Mouse (Mus musculus) embryonic facial prominence, embryonic 10.5 days (tissue): ENCODE results near the gene Gpc6. TPM values are rescaled to one million over a fixed set of nuclear protein-coding genes. Genes with fewer than 3 reads are reported as not detected.
A peak's percentile ranks its signal among the peaks of the same experiment; 100 is the strongest.

Experiments
- DNase-seq: peaks from one replicate; pipeline ENCODE4 v3.0.0-alpha.2; 2017; ENCODE audit warnings: low spot score
- H3K27ac ChIP-seq: fragments of 300-500 bp; sonication (generic); replicated peaks from 2 replicates; pipeline ENCODE4 v1.5.1; 2016; ENCODE audit warnings: mild to moderate bottlenecking
- H3K27me3 ChIP-seq: fragments of 300-500 bp; sonication (generic); replicated peaks from 2 replicates; pipeline ENCODE4 v1.6.1; 2016; ENCODE audit warnings: low read depth, mild to moderate bottlenecking; ENCODE audit not compliant: poor library complexity, severe bottlenecking
- H3K36me3 ChIP-seq: fragments of 300-500 bp; sonication (generic); replicated peaks from 2 replicates; pipeline ENCODE4 v1.6.1; 2016; ENCODE audit warnings: mild to moderate bottlenecking, moderate library complexity
- H3K4me1 ChIP-seq: fragments of 300-500 bp; sonication (generic); 2 replicates; pipeline ENCODE4 v1.6.1; 2016
- H3K4me3 ChIP-seq: fragments of 300-500 bp; sonication (generic); 2 replicates; pipeline ENCODE4 v1.5.1; 2016; ENCODE audit warnings: mild to moderate bottlenecking, moderate library complexity
- H3K9me3 ChIP-seq: fragments of 300-500 bp; sonication (generic); 2 replicates; pipeline ENCODE4 v1.6.1; 2016; ENCODE audit warnings: mild to moderate bottlenecking
- WGBS: fragments of 180-500 bp; shearing (Covaris S2); methylation state at CpG from one replicate; pipeline ENCODE4 v1.1.7; 2016; 5-methylcytosine and 5-hydroxymethylcytosine counted together
- polyA plus RNA-seq: library from polyadenylated mRNA; unstranded; fragments of >200 nt; fragmentation: Nextera tagmentation; extraction: Ambion mirVana; gene quantifications from 2 replicates; pipeline ENCODE4 v1.2.1, GENCODE M21; 2016

The Gpc6 gene
- polyA plus RNA-seq, 1 experiment from 2014 or later, result 41.4 TPM

DNA sequence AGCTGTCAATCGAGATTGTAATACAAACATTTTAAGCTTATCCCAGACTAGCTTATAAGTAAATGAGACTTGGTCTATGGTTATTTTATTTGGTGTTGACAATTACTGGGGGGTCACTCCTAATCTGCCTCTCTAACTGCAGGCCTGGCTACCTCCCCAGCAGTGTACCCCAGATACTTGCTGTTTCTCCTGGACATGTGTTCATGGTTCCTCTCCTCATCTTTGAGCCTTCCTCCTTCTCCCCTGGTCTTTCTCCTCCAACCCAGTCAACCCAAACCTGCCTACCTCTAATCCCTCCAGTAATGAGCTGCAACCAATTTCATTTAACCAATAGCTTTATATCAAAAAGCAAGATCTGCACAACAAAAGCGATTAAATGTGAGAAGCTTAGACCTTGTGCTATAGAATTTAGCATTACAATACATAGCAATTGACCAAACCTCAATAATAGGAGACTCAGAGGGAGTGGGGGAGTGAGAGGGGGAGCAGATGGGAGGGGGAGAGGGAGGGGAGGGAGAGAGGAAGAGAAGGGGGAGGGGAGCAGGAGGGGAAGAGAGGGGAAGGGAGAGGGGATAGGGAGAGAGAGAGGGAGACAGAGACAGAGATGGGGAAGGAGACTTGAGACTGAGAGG, 371.2 kb downstream of the Gpc6 start:
- Histone ChIP-seq H3K27me3 (no peaks in the 10 kb centered on the region), H3K9me3 (peaks cover 4% of the 10 kb centered on the region; the same call in 1 of the 2 replicates), H3K36me3 (no peaks in the 10 kb centered on the region), H3K4me3 (no peak overlapping the region), H3K4me1 (no peaks in the 10 kb centered on the region), H3K27ac (no peak overlapping the region)
- WGBS, result 91% methylated on average over 2 of the region's 2 CpGs
- no peak for DNase-seq

DNA sequence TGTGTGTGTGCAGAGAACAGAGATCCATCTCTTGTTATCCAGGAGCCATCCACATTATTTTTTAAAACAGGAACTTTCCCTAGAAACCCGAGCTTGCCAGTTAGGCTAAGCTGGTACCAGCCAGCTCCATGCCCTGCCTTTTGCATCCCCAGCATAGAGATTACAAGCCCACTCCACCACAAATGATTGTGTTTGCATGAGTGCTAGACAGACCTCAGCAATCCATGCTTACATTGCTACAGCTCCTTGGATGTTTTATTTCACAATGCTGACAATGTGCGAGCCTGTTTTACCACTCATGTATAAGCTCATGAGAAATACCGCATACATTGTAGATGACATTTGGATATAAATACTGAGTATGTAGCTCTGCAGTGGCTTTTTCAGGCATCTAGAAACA, 375.9 kb downstream of the Gpc6 start:
- Histone ChIP-seq H3K9me3 (no peaks in the 10 kb centered on the region), H3K27me3 (no peaks in the 10 kb centered on the region), H3K4me3 (no peak overlapping the region), H3K4me1 (no peaks in the 10 kb centered on the region), H3K27ac (no peak overlapping the region), H3K36me3 (no peaks in the 10 kb centered on the region)
- no peak for DNase-seq
- 91% methylated on average over 3 of the region's 3 CpGs for WGBS

DNA sequence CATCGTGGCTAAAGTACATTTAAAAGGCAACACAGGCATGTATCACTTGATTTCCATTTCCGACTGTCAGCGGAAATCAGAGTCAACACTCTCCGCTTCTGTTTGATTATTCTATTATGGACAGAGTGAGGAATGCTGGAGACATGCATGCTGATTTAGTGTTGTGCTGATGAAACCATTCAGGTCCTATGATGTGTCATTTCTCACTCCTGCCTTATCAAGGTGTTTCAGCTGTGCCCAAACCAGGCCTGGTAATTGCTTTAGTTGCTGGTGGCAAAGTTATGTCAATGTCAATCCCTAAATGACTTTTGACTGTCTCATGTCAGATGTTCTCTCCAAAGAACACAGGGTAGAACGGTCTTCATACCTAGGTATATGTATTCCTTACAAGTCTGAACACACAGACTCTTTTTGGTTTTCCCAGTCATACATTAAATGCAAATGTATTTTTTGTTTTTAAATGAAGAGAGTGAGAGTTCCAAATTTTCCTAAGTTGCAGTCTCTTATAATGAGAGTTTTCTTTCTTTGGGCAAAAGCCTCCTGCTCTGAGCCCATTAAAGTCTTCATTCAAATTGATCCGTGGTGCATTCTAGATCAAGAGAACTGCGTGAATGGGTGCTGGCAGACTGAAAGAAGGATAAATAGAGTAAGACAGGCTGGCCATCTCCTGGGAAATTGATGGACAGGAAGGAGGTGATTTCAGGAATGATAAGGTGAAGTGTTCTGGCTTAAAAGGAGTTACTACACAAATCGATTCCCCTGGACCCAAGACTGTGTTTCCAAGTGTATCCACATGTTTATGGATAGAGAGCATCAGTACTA, 379.0 kb downstream of the Gpc6 start:
- WGBS, result 85% methylated on average over 8 of the region's 8 CpGs
- H3K4me1 ChIP-seq, result no peaks in the 10 kb centered on the region
- no peak overlapping the region for H3K27ac ChIP-seq
- no peaks in the 10 kb centered on the region for H3K36me3 ChIP-seq
- H3K27me3 ChIP-seq, result no peaks in the 10 kb centered on the region
- no peak overlapping the region for H3K4me3 ChIP-seq
- no peak for DNase-seq
- no peaks in the 10 kb centered on the region for H3K9me3 ChIP-seq

DNA sequence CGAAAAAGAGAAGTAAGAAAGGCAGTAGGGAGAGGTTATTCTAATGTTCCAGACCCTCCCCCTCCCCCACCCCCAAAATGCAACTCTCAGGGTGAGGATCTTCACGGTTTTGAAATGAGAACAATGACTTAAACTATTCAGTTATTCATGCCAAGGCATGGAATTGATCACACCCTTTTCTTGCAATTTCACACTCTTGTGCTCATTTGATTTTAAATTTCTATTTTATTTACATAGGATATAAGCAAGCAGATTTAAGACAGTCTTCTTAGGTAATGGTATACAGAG, 379.6 kb downstream of the Gpc6 start:
- H3K36me3 ChIP-seq, result no peaks in the 10 kb centered on the region
- no peaks in the 10 kb centered on the region for H3K27me3 ChIP-seq
- no peaks in the 10 kb centered on the region for H3K4me1 ChIP-seq
- no peak overlapping the region for H3K27ac ChIP-seq
- no peak overlapping the region for H3K4me3 ChIP-seq
- 75% methylated on average over 2 of the region's 2 CpGs for WGBS
- no peak for DNase-seq
- no peaks in the 10 kb centered on the region for H3K9me3 ChIP-seq

DNA sequence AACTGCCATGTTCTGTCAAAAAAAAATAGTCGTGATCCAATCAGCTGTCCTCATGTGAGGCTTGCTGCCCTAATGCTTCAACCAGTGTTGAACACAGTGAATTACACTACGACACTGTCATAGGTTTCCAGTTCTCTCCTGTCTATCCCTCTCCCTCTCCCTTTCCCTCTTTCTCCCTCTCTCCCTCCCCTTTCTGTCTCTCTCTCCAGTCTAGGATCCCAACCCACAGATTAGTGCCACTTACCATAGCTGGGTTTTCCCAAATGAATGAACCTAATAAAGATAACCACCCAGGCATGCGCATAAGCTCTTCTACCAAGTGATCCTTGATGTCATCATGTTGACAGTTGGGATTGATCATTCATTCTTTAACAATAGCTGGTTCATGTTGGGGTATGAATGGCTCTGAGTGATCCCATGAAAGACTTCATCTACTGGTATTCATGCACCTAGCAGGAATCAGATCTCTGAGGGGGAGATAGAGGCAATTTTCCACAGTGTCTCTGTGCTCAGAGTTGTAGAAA, 384.9 kb downstream of the Gpc6 start:
- H3K4me3 ChIP-seq, result no peak overlapping the region
- H3K27ac ChIP-seq, result no peak overlapping the region
- no peak for DNase-seq
- 89% methylated on average over 3 of the region's 3 CpGs for WGBS
- no peaks in the 10 kb centered on the region for H3K36me3 ChIP-seq
- no peaks in the 10 kb centered on the region for H3K9me3 ChIP-seq
- no peaks in the 10 kb centered on the region for H3K4me1 ChIP-seq
- H3K27me3 ChIP-seq, result no peaks in the 10 kb centered on the region

DNA sequence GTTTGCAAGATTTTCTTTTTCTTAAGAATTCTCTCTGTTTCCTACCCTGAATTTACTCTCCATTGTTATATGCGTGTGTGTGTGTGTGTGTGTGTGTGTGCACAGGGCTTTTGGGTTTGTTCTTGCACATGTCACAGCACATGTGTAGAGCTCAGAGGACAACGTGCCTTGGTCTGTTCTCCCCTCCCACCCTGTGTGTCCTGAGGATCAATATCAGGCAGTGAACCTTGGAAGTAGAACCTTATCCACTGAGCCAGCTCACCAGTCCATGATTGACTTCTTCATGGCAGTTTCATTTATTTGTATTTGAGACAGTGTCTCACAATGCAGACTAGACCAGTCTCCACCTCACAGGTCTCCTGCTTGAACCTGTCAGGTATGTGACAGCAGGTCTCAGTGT, 399.1 kb downstream of the Gpc6 start:
- H3K9me3 ChIP-seq, result no peaks in the 10 kb centered on the region
- DNase-seq, result no peak
- WGBS, result 87% methylated on average over 2 of the region's 2 CpGs
- no peak overlapping the region for H3K4me3 ChIP-seq
- no peak overlapping the region for H3K27ac ChIP-seq
- H3K27me3 ChIP-seq, result no peaks in the 10 kb centered on the region
- H3K36me3 ChIP-seq, result no peaks in the 10 kb centered on the region
- H3K4me1 ChIP-seq, result no peaks in the 10 kb centered on the region

DNA sequence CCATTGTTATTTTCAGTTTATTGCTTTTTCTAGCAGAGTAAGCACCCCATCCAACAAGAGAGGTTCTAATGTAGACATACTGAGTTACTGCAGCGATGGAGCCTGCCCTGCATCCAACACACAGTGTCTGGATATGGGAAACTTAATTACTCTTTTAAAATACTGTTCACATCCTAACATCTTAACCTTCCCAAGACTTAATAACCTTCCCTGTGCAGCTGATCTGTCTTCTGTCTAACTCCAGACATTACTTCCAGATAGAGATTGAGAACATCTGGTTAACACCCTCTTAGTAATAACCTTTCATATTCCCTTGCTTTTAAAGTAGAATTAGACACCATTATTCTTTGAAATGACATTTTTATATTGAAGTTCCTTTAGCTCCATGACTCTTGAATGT, 407.1 kb downstream of the Gpc6 start:
- Histone ChIP-seq H3K27ac (no peak overlapping the region), H3K4me3 (no peak overlapping the region), H3K36me3 (no peaks in the 10 kb centered on the region), H3K4me1 (peaks cover 7% of the 10 kb centered on the region), H3K9me3 (no peaks in the 10 kb centered on the region), H3K27me3 (no peaks in the 10 kb centered on the region)
- no peak for DNase-seq
- 86% methylated on average over 1 of the region's 1 CpGs for WGBS

DNA sequence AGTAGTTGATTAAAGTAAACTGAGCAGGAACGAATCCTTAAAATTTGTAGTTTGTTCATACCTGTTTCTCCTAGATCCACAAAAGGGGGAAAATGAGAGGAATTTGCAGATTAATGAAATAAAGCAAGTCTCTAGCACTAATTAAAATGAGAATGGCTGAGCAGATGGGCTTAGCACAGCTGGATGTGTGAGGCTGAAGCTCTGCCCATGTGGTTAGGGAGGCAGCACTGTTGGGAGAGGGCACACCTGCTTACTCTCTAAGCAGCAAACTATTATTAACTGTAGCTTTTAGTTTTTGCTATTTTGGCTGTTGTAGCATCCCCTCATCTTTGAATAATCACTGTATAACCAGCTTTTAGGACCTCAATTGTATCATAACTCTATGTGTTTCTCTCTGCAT, 412.2 kb downstream of the Gpc6 start:
- Histone ChIP-seq H3K27ac (no peak overlapping the region), H3K36me3 (no peaks in the 10 kb centered on the region), H3K27me3 (no peaks in the 10 kb centered on the region), H3K4me3 (no peak overlapping the region), H3K4me1 (peaks cover 21% of the 10 kb centered on the region), H3K9me3 (no peaks in the 10 kb centered on the region)
- DNase-seq, result no peak
- WGBS, result 48% methylated on average over 1 of the region's 1 CpGs

DNA sequence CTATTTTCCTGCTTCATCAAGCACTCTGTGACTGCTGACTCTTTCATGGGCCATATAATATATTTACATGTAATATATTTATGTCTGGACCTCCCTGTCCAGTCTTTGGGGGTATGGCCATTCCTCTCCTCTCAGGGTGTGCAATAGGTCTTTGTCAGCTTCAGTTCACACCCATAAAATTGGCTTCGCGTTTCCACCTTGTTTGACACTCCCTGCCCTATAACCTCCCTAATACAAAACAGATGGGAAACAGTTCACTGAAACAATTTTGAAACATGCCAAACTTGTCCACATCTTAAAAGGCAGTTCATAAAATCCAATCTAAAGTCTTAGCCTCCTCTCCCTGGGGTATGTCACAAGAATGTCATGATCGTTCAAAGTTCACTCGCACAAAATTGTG, 415.4 kb downstream of the Gpc6 start:
- H3K27me3 ChIP-seq, result no peaks in the 10 kb centered on the region
- peaks cover 36% of the 10 kb centered on the region for H3K4me1 ChIP-seq
- 40% methylated on average over 4 of the region's 4 CpGs for WGBS

DNA sequence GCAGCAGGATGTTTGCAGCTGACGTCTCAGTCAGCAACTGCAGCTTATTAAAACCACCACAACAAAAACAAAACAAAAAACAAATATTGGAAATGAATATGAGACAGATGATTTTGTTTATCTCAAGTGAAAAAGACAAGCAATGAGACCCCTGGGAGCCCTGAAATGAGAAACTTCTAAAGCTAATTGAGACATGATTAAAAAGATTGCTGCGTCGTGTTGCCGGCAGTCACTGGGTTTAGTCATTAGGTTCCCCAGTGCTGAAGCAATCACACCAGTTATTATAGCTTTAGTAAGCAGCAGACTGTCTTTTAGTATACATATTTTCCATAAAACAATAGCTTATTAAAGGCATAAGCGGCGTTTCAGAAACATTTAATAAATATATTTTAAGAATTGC, 419.4 kb downstream of the Gpc6 start:
- Histone ChIP-seq H3K36me3 (no peaks in the 10 kb centered on the region), H3K4me1 (peaks cover 36% of the 10 kb centered on the region), H3K27me3 (no peaks in the 10 kb centered on the region), H3K4me3 (no peak overlapping the region), H3K9me3 (no peaks in the 10 kb centered on the region), H3K27ac (no peak overlapping the region)
- no peak for DNase-seq
- WGBS, result 75% methylated on average over 6 of the region's 6 CpGs

More for the DNA sequence above, 415.4 kb downstream of the Gpc6 start:
- Histone ChIP-seq H3K9me3 (no peaks in the 10 kb centered on the region), H3K4me3 (no peak overlapping the region), H3K36me3 (no peaks in the 10 kb centered on the region), H3K27ac (no peak overlapping the region)
- DNase-seq, result peak; percentile 22

DNA sequence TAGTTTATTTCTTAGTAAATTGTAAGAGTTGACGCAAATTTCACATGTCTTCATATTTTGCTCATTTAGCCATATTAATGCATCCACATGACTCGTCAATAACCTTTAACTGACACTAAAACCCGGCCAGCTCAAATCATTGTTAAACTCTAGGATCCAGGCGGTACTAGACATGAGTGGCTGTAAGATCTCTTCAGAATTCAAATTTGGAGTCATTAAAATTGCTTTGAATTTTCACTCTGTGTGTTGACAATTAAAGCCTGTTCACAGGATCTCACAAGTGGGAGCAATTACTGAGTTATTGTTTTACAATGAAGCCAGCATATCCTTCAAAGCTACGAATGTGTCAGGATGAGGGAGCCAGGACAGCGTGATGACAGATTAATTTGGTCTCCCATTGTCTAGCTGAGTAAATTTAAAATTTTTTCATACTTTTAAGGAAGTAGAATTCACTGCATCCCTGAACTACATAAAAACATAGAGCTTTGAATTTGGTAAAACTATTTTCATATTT, 421.3 kb downstream of the Gpc6 start:
- H3K27ac ChIP-seq, result no peak overlapping the region
- H3K9me3 ChIP-seq, result no peaks in the 10 kb centered on the region
- peaks cover 24% of the 10 kb centered on the region for H3K4me1 ChIP-seq
- H3K4me3 ChIP-seq, result no peak overlapping the region
- no peaks in the 10 kb centered on the region for H3K27me3 ChIP-seq
- WGBS, result 86% methylated on average over 6 of the region's 6 CpGs
- peaks cover 10% of the 10 kb centered on the region for H3K36me3 ChIP-seq
- no peak for DNase-seq

DNA sequence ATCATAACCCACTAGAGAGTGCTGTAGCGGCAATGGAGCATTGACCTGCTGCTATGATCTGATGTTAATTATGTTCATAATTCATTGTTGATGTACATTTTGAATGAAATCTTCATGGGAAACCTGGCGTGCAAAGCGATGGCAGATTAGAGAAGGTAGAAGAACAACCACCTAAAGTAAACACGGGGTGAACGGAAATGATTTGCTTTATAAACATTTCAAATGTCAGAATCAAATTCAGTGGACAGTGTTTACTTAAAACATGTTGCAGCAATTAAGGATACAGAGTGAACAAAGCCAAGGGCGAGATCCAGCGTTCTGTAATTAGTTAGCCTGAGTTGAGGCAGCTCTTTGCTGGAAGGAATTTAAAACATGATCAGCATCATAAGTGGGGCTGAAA, 426.2 kb downstream of the Gpc6 start:
- Histone ChIP-seq H3K9me3 (no peaks in the 10 kb centered on the region), H3K4me3 (no peak overlapping the region)
- WGBS, result 51% methylated on average over 7 of the region's 7 CpGs

More for the DNA sequence above, 426.2 kb downstream of the Gpc6 start:
- no peak for DNase-seq
- H3K27me3 ChIP-seq, result no peaks in the 10 kb centered on the region
- peaks cover 10% of the 10 kb centered on the region for H3K36me3 ChIP-seq
- H3K4me1 ChIP-seq, result no peaks in the 10 kb centered on the region; the same call in 1 of the 2 replicates
- no peak overlapping the region for H3K27ac ChIP-seq
